Mouse (Mus musculus): Measurements from ENCODE around the gene Usp6nl. TPM values are rescaled to one million over a fixed set of nuclear protein-coding genes. Genes with fewer than 3 reads are reported as not detected.

Usp6nl gene
- total and polyA plus RNA-seq, 3 experiments: 8.9 to 67.1 (median 24.8) TPM

DNA sequence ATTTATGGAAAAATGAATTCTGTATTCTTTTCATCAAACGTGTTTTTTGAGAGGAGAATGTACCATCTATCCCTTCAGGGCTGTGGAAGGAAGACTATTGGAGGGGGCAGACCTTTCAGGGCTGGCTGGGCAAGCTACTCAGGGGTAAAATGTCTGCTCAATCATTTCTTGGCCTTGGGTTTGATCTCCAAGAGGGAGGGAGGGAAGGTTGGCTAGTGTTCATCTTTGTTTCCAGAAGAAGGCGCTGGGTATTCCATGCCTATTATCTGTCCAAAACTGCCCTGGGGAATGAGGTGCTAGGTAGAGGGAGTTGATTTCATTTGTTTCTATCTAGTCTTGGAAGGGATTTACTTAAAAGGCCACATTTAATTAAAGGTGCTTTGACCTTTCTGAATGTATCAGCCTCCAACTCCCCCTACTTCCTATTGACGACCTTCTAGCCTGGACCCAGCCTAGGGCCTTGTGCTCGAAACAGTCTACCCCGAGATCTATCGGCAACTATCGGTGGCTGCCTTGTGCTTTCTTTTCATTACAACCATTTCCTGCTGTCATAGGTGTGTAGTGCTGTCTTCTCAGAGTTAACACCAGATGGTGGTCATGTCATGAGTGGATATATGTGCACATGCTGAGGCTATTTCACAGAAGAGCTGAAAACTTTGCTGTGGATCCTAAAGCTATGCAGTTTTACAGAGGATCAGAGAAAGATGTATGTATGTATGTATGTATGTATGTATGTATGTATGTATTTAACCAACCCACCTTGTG lies 28.6 kb downstream of the Usp6nl start:
- H3K4me3 ChIP-seq (ENCODE audit: control insufficient read depth in 1 of 2, insufficient read depth in 1 of 2, low read depth in 2 of 2, low read length in 2 of 2): no peak overlapping the region
- no peaks in the 10 kb centered on the region for H3K27me3 ChIP-seq (ENCODE audit: control insufficient read depth in 1 of 2, insufficient read depth in 2 of 2, low read length in 2 of 2)
- peaks cover 0 to 26% of the 10 kb centered on the region in 2 experiments; a peak in 2 of 4 replicates for H3K36me3 ChIP-seq (ENCODE audit: control insufficient read depth in 1 of 2, insufficient read depth in 2 of 2, low read length in 2 of 2)
- H3K9ac ChIP-seq (ENCODE audit: control insufficient read depth, low read depth, low read length, poor library complexity, severe bottlenecking): no peak overlapping the region
- TF ChIP-seq MEF2A (IDR thresholded peaks at IDR 0.05; ENCODE audit: extremely low read depth, insufficient replicate concordance, low read depth, low read length, poor library complexity, severe bottlenecking) (no peak), RAD21 (IDR thresholded peaks at IDR 0.05; ENCODE audit: low read depth, low read length) (no peak), SMC3 (IDR thresholded peaks at IDR 0.05; ENCODE audit: low read depth, low read length) (no peak)
- H3K79me2 ChIP-seq (ENCODE audit: control insufficient read depth, insufficient read depth, low read length, poor library complexity): peaks cover 10% of the 10 kb centered on the region
- DNase-seq (ENCODE audit: low read depth, low spot score): no peak
- no peaks in the 10 kb centered on the region for H3K9me3 ChIP-seq (replicated peaks; ENCODE audit: insufficient read depth, low read length)
- H3K27ac ChIP-seq (ENCODE audit: control insufficient read depth, low read depth, low read length): no peak overlapping the region
- peaks cover 13 to 16% of the 10 kb centered on the region in 2 experiments for H3K4me1 ChIP-seq (ENCODE audit: control insufficient read depth in 1 of 2, insufficient read depth in 2 of 2, low read length in 2 of 2)

DNA sequence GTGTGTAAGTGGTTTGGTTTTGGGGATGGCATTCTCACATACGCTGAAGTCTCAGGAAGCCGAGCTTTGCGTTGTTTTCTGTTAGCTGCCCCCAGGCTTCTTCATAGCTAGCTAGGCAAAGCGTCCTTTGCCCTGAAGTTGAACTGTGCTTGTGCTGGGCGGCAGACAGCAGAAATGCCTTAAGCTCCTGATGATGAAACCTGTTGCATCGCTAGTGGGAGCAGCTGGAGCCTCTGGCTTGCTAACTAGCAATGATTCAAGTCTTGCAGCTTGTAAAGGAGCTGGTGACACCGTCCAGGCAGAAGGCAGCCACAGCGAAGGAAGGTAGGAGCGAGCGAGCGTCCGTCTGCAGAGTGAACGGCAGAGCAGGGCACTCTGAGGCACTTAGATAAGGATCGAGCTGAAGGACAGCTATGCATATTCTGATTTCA lies 30.1 kb downstream of the Usp6nl start:
- no peak for DNase-seq (ENCODE audit: low read depth, low spot score)
- Histone ChIP-seq H3K36me3 (ENCODE audit: control insufficient read depth in 1 of 2, insufficient read depth in 2 of 2, low read length in 2 of 2) (peaks cover 0 to 28% of the 10 kb centered on the region in 2 experiments; a peak in 2 of 4 replicates), H3K4me1 (ENCODE audit: control insufficient read depth in 1 of 2, insufficient read depth in 2 of 2, low read length in 2 of 2) (peaks cover 13 to 16% of the 10 kb centered on the region in 2 experiments), H3K9ac (ENCODE audit: control insufficient read depth, low read depth, low read length, poor library complexity, severe bottlenecking) (peak overlapping the region; percentile 9), H3K27me3 (ENCODE audit: control insufficient read depth in 1 of 2, insufficient read depth in 2 of 2, low read length in 2 of 2) (no peaks in the 10 kb centered on the region), H3K9me3 (replicated peaks; ENCODE audit: insufficient read depth, low read length) (no peaks in the 10 kb centered on the region), H3K79me2 (ENCODE audit: control insufficient read depth, insufficient read depth, low read length, poor library complexity) (peaks cover 18% of the 10 kb centered on the region), H3K27ac (ENCODE audit: control insufficient read depth, low read depth, low read length) (peak overlapping the region; percentile 62), H3K4me3 (ENCODE audit: control insufficient read depth in 1 of 2, insufficient read depth in 1 of 2, low read depth in 2 of 2, low read length in 2 of 2) (peak overlapping the region; percentile 9 to 29)
- TF ChIP-seq TAL1 (IDR thresholded peaks at IDR 0.05; ENCODE audit: low read length): no peak
- TF ChIP-seq POLR2AphosphoS2 (IDR thresholded peaks at IDR 0.05; ENCODE audit: low read length): no peak
- TF ChIP-seq UBTF (IDR thresholded peaks at IDR 0.05; ENCODE audit: borderline replicate concordance, insufficient read depth, low read depth, low read length): no peak
- no peak for TF ChIP-seq USF1 (IDR thresholded peaks at IDR 0.05; ENCODE audit: low read depth, low read length)
- TF ChIP-seq RCOR1 (IDR thresholded peaks at IDR 0.05; ENCODE audit: low read depth, low read length): no peak
- TF ChIP-seq ELF1 (IDR thresholded peaks at IDR 0.05; ENCODE audit: low read depth, low read length): no peak
- no peak for TF ChIP-seq ZC3H11A (IDR thresholded peaks at IDR 0.05; ENCODE audit: low read depth, low read length)
- no peak for TF ChIP-seq MXI1 (IDR thresholded peaks at IDR 0.05; ENCODE audit: low read depth, low read length)
- no peak for TF ChIP-seq CHD1 (IDR thresholded peaks at IDR 0.05; ENCODE audit: low read depth, low read length)
- TF ChIP-seq USF2 (IDR thresholded peaks at IDR 0.05; ENCODE audit: borderline replicate concordance in 1 of 2, insufficient read depth in 1 of 2, low read depth in 1 of 2, low read length in 2 of 2): no peak
